Mouse (Mus musculus) testis, adult 2 months (tissue): ENCODE measurements around the gene Ap2a2.

Experiments
- CTCF ChIP-seq: fragments of 200-500 bp; IDR thresholded peaks from 2 replicates; pipeline ENCODE4 v1.5.1; 2012; ENCODE audit warnings: low read depth, mild to moderate bottlenecking, inconsistent platforms, low read length, moderate library complexity; ENCODE audit not compliant: control insufficient read depth, insufficient read depth, insufficient replicate concordance
- POLR2A ChIP-seq: fragments of 200-500 bp; IDR thresholded peaks from 2 replicates; pipeline ENCODE4 v1.6.1; 2012; ENCODE audit warnings: low read depth, mild to moderate bottlenecking, inconsistent platforms, low read length, moderate library complexity; ENCODE audit not compliant: control insufficient read depth

DNA sequence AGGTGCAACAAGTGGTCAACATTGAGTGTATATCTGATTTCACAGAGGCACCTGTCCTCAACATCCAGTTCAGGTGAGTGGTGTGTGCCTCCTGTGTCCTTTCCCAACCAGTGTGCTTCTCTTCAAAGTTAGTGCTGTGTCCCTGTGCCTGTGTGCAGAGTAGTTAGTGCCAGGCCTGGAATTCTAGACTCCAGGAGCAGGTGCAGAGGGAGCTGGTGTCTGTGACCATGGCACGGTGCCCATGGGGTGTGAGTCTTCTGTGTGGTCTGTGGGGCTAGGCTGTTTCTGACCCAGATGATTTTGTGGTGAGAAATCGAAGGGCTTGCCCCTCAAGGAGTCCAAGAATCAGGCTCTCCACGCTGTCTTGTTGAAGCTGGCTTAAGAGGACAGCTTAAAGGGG lies 67.3 kb downstream of the Ap2a2 start:
- TF ChIP-seq POLR2A (no peak), CTCF (no peak)
